In genomic region chr5:142821974-142822285, GRCm38 (mm10) we compare ENCODE assay signal across 8 mouse cellular contexts. TPM values are rescaled to one million over a fixed set of nuclear protein-coding genes. Genes with fewer than 3 reads are reported as not detected.
DNase-seq lines count a peak whose midpoint lies in the region; ATAC-seq and TF ChIP-seq lines count a peak whose summit lies in the region.

No protein-coding gene starts in this region.

- no peaks in the 10 kb centered on the region for H3K9me3 ChIP-seq in embryonic facial prominence, embryonic 11.5 days (replicated peaks; ENCODE audit: control insufficient read depth, low read length)
- no peaks in the 10 kb centered on the region for H3K9me3 ChIP-seq in hindbrain, embryonic 15.5 days
- no peaks in the 10 kb centered on the region for H3K9me3 ChIP-seq in midbrain, embryonic 15.5 days

- H3K4me3 ChIP-seq in left cerebral cortex, adult 2 months = peak overlapping the region; percentile 90
- H3K4me3 ChIP-seq in embryonic facial prominence, embryonic 11.5 days (ENCODE audit: low read depth, low read length) = peak overlapping the region; percentile 98
- H3K4me3 ChIP-seq in hindbrain, embryonic 15.5 days = peak overlapping the region; percentile 91
- H3K4me3 ChIP-seq in midbrain, embryonic 15.5 days = peak overlapping the region; percentile 77

- no peak for ATAC-seq in embryonic facial prominence, embryonic 11.5 days (replicated peaks; ENCODE audit: insufficient number of reproducible peaks, low FRiP score, low TSS enrichment, low read depth)
- ATAC-seq in hindbrain, embryonic 15.5 days (ENCODE audit: low FRiP score, low read depth) = no peak
- no peak for ATAC-seq in midbrain, embryonic 15.5 days (replicated peaks)

- intact Hi-C loops in left cerebral cortex, adult 2 months (cut with DNase I) = no loop called here
- intact Hi-C loops in left cerebral cortex, postnatal 4 days (cut with DNase I) = no loop called here

- WGBS in embryonic facial prominence, embryonic 11.5 days = 0% methylated on average over 9 of the region's 9 CpGs
- 0% methylated on average over 9 of the region's 9 CpGs for WGBS in hindbrain, embryonic 15.5 days
- under 1% methylated on average over 9 of the region's 9 CpGs for WGBS in midbrain, embryonic 15.5 days

- DNase-seq in left cerebral cortex, adult 2 months (ENCODE audit: extremely low spot score in 1 of 2, low spot score in 2 of 2) = peak in 1 of 2 experiments; percentile 39
- no peak for DNase-seq in left cerebral cortex, postnatal 4 days
- no peak for DNase-seq in embryonic facial prominence, embryonic 11.5 days (ENCODE audit: low spot score)
- no peak for DNase-seq in cerebellum, postnatal 36 days
- no peak for DNase-seq in embryo, embryonic 9.5 days (ENCODE audit: extremely low spot score)
- DNase-seq in cerebellum, adult 11-12 months = no peak

- TF ChIP-seq CTCF in left cerebral cortex, adult 2 months (IDR thresholded peaks at IDR 0.05) = no peak

- H3K4me2 ChIP-seq in embryonic facial prominence, embryonic 11.5 days (ENCODE audit: low read depth, low read length) = peak overlapping the region; percentile 86
- peak overlapping the region; percentile 78 for H3K4me2 ChIP-seq in hindbrain, embryonic 15.5 days
- peak overlapping the region; percentile 93 for H3K4me2 ChIP-seq in midbrain, embryonic 15.5 days

- peaks cover 10% of the 10 kb centered on the region for H3K4me1 ChIP-seq in embryonic facial prominence, embryonic 11.5 days (ENCODE audit: control insufficient read depth, insufficient read depth, low read length)
- peaks cover 40% of the 10 kb centered on the region for H3K4me1 ChIP-seq in hindbrain, embryonic 15.5 days (replicated peaks)
- peaks cover 37% of the 10 kb centered on the region for H3K4me1 ChIP-seq in midbrain, embryonic 15.5 days

- H3K36me3 ChIP-seq in embryonic facial prominence, embryonic 11.5 days (replicated peaks; ENCODE audit: control insufficient read depth, insufficient read depth, low read depth, low read length) = no peaks in the 10 kb centered on the region
- H3K36me3 ChIP-seq in hindbrain, embryonic 15.5 days = no peaks in the 10 kb centered on the region
- no peaks in the 10 kb centered on the region for H3K36me3 ChIP-seq in midbrain, embryonic 15.5 days (replicated peaks)

- H3K27ac ChIP-seq in left cerebral cortex, adult 2 months = peak overlapping the region; percentile 99
- peak overlapping the region; percentile 100 for H3K27ac ChIP-seq in embryonic facial prominence, embryonic 11.5 days (replicated peaks; ENCODE audit: low read depth, low read length)
- H3K27ac ChIP-seq in hindbrain, embryonic 15.5 days (replicated peaks) = peak overlapping the region; percentile 100
- peak overlapping the region; percentile 99 for H3K27ac ChIP-seq in midbrain, embryonic 15.5 days

- peak overlapping the region; percentile 97 for H3K9ac ChIP-seq in embryonic facial prominence, embryonic 11.5 days (replicated peaks; ENCODE audit: low read length)
- H3K9ac ChIP-seq in hindbrain, embryonic 15.5 days = peak overlapping the region; percentile 92
- peak overlapping the region; percentile 86 for H3K9ac ChIP-seq in midbrain, embryonic 15.5 days

- no peaks in the 10 kb centered on the region for H3K27me3 ChIP-seq in embryonic facial prominence, embryonic 11.5 days (ENCODE audit: control insufficient read depth, insufficient read depth, low read length)
- H3K27me3 ChIP-seq in hindbrain, embryonic 15.5 days = no peaks in the 10 kb centered on the region
- no peaks in the 10 kb centered on the region for H3K27me3 ChIP-seq in midbrain, embryonic 15.5 days (replicated peaks)

RNA-seq across cellular contexts. Expression of gene Tnrc18, which starts 4.5 kb away (rescaled TPM):
- 100 to 1,000 TPM; 139 to 141 TPM for total RNA-seq in left cerebral cortex, adult 2 months (2021)
- 100 to 1,000 TPM; 232 to 250 TPM for total RNA-seq in left cerebral cortex, postnatal 4 days (2021)
- polyA plus RNA-seq in embryonic facial prominence, embryonic 11.5 days (2014; fragmentation: Nextera tagmentation; extraction: Ambion mirVana) = 26.4 and 31.0 TPM in 2 replicates
- 32.7 and 33.8 TPM in 2 replicates for polyA plus RNA-seq in hindbrain, embryonic 15.5 days (2015; fragmentation: Nextera tagmentation; extraction: Ambion mirVana)
- polyA plus RNA-seq in midbrain, embryonic 15.5 days (2015; fragmentation: Nextera tagmentation; extraction: Ambion mirVana) = 36.3 and 38.6 TPM in 2 replicates
